ENCODE assay signal across 9 mouse cellular contexts in genomic region chr7:96813036-96813435, GRCm38 (mm10).
A peak's percentile ranks its signal among the peaks of the same experiment; 100 is the strongest.
DNase-seq lines count a peak whose midpoint lies in the region; ATAC-seq and TF ChIP-seq lines count a peak whose summit lies in the region.
"Had no signal": no experiment of that assay in that cellular context is flagged by ENCODE, and none has a peak within 500 bp of the region (broad histone marks: within the 10 kb centered on the region; RNA-seq: fewer than 3 reads in every experiment).

No protein-coding gene starts in this region.

- TF ChIP-seq CTCF in liver, postnatal 0 days (IDR thresholded peaks at IDR 0.05; ENCODE audit: low read depth): no peak

- H3K36me3 ChIP-seq in liver, postnatal 0 days (replicated peaks; ENCODE audit: insufficient read depth, low read length): no peaks in the 10 kb centered on the region
- no peaks in the 10 kb centered on the region for H3K36me3 ChIP-seq in liver, embryonic 12.5 days
- no peaks in the 10 kb centered on the region for H3K36me3 ChIP-seq in heart, embryonic 14.5 days (ENCODE audit: control insufficient read depth, insufficient read depth, low read length)
- no peaks in the 10 kb centered on the region for H3K36me3 ChIP-seq in intestine, embryonic 16.5 days (ENCODE audit: control insufficient read depth, insufficient read depth, low read length)
- peaks cover 6% of the 10 kb centered on the region; the same call in 1 of the 2 replicates for H3K36me3 ChIP-seq in neural tube, embryonic 13.5 days

- H3K4me1 ChIP-seq in liver, postnatal 0 days (ENCODE audit: insufficient read depth): peaks cover 18% of the 10 kb centered on the region
- peaks cover 11% of the 10 kb centered on the region; the same call in 1 of the 2 replicates for H3K4me1 ChIP-seq in liver, embryonic 12.5 days
- H3K4me1 ChIP-seq in heart, embryonic 14.5 days (ENCODE audit: control insufficient read depth in 2 of 2, insufficient read depth in 2 of 2, low read length in 2 of 2): peaks cover 4 to 13% of the 10 kb centered on the region in 2 experiments; a peak in 3 of 4 replicates
- H3K4me1 ChIP-seq in intestine, embryonic 16.5 days (ENCODE audit: control insufficient read depth, insufficient read depth, low read length): peaks cover 10% of the 10 kb centered on the region
- H3K4me1 ChIP-seq in neural tube, embryonic 13.5 days (replicated peaks): peaks cover 32% of the 10 kb centered on the region

- no peak for DNase-seq in liver, postnatal 0 days
- no peak for DNase-seq in urinary bladder, postnatal 25 days (ENCODE audit: low spot score)
- DNase-seq: retina, postnatal 1 day; thymus, postnatal 36 days had no signal

- 0 out of 2 replicates have a peak overlapping the region, but pooled peaks have one; percentile 12 for H3K27ac ChIP-seq in liver, postnatal 0 days (ENCODE audit: low read depth)
- no peak overlapping the region for H3K27ac ChIP-seq in liver, embryonic 12.5 days
- peak overlapping the region; percentile 58 to 67 for H3K27ac ChIP-seq in heart, embryonic 14.5 days (replicated peaks in 1 of 2; ENCODE audit: control insufficient read depth in 1 of 2, insufficient read depth in 1 of 2, low read depth in 2 of 2, low read length in 2 of 2)
- H3K27ac ChIP-seq in intestine, embryonic 16.5 days (ENCODE audit: low read length): peak overlapping the region; percentile 83
- H3K27ac ChIP-seq in neural tube, embryonic 13.5 days (replicated peaks): peak overlapping the region; percentile 61

- no peak overlapping the region for H3K4me3 ChIP-seq in liver, postnatal 0 days (ENCODE audit: low read depth, low read length)
- H3K4me3 ChIP-seq in liver, embryonic 12.5 days: no peak overlapping the region
- no peak overlapping the region for H3K4me3 ChIP-seq in heart, embryonic 14.5 days (ENCODE audit: control insufficient read depth in 1 of 2, insufficient read depth in 1 of 2, low read depth in 1 of 2, low read length in 2 of 2)
- H3K4me3 ChIP-seq in intestine, embryonic 16.5 days (ENCODE audit: low read length): no peak overlapping the region
- H3K4me3 ChIP-seq in neural tube, embryonic 13.5 days: no peak overlapping the region

- WGBS in liver, postnatal 0 days (ENCODE audit: insufficient replicate concordance): 65% methylated on average over 5 of the region's 5 CpGs
- WGBS in liver, embryonic 12.5 days (ENCODE audit: insufficient replicate concordance): 69% methylated on average over 5 of the region's 5 CpGs
- WGBS in heart, embryonic 14.5 days: 61% methylated on average over 5 of the region's 5 CpGs
- 45% methylated on average over 5 of the region's 5 CpGs for WGBS in intestine, embryonic 16.5 days
- WGBS in neural tube, embryonic 13.5 days: 50% methylated on average over 5 of the region's 5 CpGs

- H3K27me3 ChIP-seq in liver, postnatal 0 days (ENCODE audit: insufficient read depth, low read length): no peaks in the 10 kb centered on the region
- H3K27me3 ChIP-seq in liver, embryonic 12.5 days (replicated peaks): peaks cover 6% of the 10 kb centered on the region; the same call in 1 of the 2 replicates
- H3K27me3 ChIP-seq in heart, embryonic 14.5 days (ENCODE audit: control insufficient read depth, insufficient read depth, low read length): no peaks in the 10 kb centered on the region
- no peaks in the 10 kb centered on the region for H3K27me3 ChIP-seq in intestine, embryonic 16.5 days (replicated peaks; ENCODE audit: control insufficient read depth, insufficient read depth, low read length)
- H3K27me3 ChIP-seq in neural tube, embryonic 13.5 days: no peaks in the 10 kb centered on the region

- no peak for ATAC-seq in liver, postnatal 0 days
- no peak for ATAC-seq in liver, embryonic 12.5 days
- no peak for ATAC-seq in heart, embryonic 14.5 days (ENCODE audit: insufficient number of reproducible peaks, insufficient read depth, low FRiP score, low read depth)
- ATAC-seq in intestine, embryonic 16.5 days: peak; percentile 35
- ATAC-seq in neural tube, embryonic 13.5 days (ENCODE audit: low read depth): no peak
- ATAC-seq in frontal cortex, adult (ENCODE audit: low TSS enrichment): no peak

- no peak overlapping the region for H3K4me2 ChIP-seq in liver, postnatal 0 days (ENCODE audit: low read depth, low read length)
- H3K4me2 ChIP-seq in liver, embryonic 12.5 days: no peak overlapping the region
- no peak overlapping the region for H3K4me2 ChIP-seq in heart, embryonic 14.5 days (ENCODE audit: low read length)
- H3K4me2 ChIP-seq in intestine, embryonic 16.5 days (ENCODE audit: low read depth, low read length): no peak overlapping the region
- no peak overlapping the region for H3K4me2 ChIP-seq in neural tube, embryonic 13.5 days

- H3K9me3 ChIP-seq in liver, postnatal 0 days (ENCODE audit: low read length): no peaks in the 10 kb centered on the region
- no peaks in the 10 kb centered on the region for H3K9me3 ChIP-seq in liver, embryonic 12.5 days (replicated peaks)
- H3K9me3 ChIP-seq in heart, embryonic 14.5 days (ENCODE audit: control insufficient read depth, low read length): no peaks in the 10 kb centered on the region
- no peaks in the 10 kb centered on the region for H3K9me3 ChIP-seq in intestine, embryonic 16.5 days (ENCODE audit: control insufficient read depth, low read length)
- H3K9me3 ChIP-seq in neural tube, embryonic 13.5 days: no peaks in the 10 kb centered on the region

- H3K9ac ChIP-seq in liver, postnatal 0 days (replicated peaks): no peak overlapping the region
- no peak overlapping the region for H3K9ac ChIP-seq in liver, embryonic 12.5 days
- H3K9ac ChIP-seq in heart, embryonic 14.5 days (ENCODE audit: low read length): no peak overlapping the region
- H3K9ac ChIP-seq in intestine, embryonic 16.5 days (ENCODE audit: low read depth, low read length): no peak overlapping the region
- no peak overlapping the region for H3K9ac ChIP-seq in neural tube, embryonic 13.5 days

- TF ChIP-seq EP300 in liver, postnatal 0 days (IDR thresholded peaks at IDR 0.05; ENCODE audit: low read depth): no peak
